Mouse (Mus musculus): ENCODE results near the gene Sars2. TPM values are rescaled to one million over a fixed set of nuclear protein-coding genes. Genes with fewer than 3 reads are reported as not detected.

Gene Sars2
- polyA plus RNA-seq, 1 experiment, result 63.2 TPM

GRCm38 (mm10) chr7:28724613-28725012 lies 17.2 kb upstream of the Sars2 start:
- no peak overlapping the region for H3K27ac ChIP-seq (ENCODE audit: control insufficient read depth, insufficient read depth, low read length)
- no peak for TF ChIP-seq CTCF (IDR thresholded peaks at IDR 0.05; ENCODE audit: borderline replicate concordance, control insufficient read depth, extremely low read depth, insufficient read depth, low read length, poor library complexity)
- TF ChIP-seq POLR2A (IDR thresholded peaks at IDR 0.05; ENCODE audit: control insufficient read depth, extremely low read depth, insufficient read depth, low read length, poor library complexity), result no peak
- peaks cover 11% of the 10 kb centered on the region for H3K4me1 ChIP-seq (replicated peaks; ENCODE audit: control insufficient read depth, insufficient read depth, low read length)
- H3K4me3 ChIP-seq (ENCODE audit: control insufficient read depth, insufficient read depth, low read length), result no peak overlapping the region
- no peaks in the 10 kb centered on the region for H3K36me3 ChIP-seq (ENCODE audit: control insufficient read depth, insufficient read depth, low read length)
- H3K27me3 ChIP-seq (ENCODE audit: control insufficient read depth, insufficient read depth, low read length), result no peaks in the 10 kb centered on the region
- no peak for DNase-seq
- WGBS, result 99% methylated on average over 2 of the region's 2 CpGs

GRCm38 (mm10) chr7:28726600-28726999 lies 15.2 kb upstream of the Sars2 start:
- H3K36me3 ChIP-seq (ENCODE audit: control insufficient read depth, insufficient read depth, low read length), result no peaks in the 10 kb centered on the region
- 19% methylated on average over 14 of the region's 14 CpGs for WGBS
- H3K27ac ChIP-seq (ENCODE audit: control insufficient read depth, insufficient read depth, low read length), result no peak overlapping the region
- H3K27me3 ChIP-seq (ENCODE audit: control insufficient read depth, insufficient read depth, low read length), result no peaks in the 10 kb centered on the region
- H3K4me3 ChIP-seq (ENCODE audit: control insufficient read depth, insufficient read depth, low read length), result no peak overlapping the region
- peak; percentile 78 for DNase-seq
- no peaks in the 10 kb centered on the region for H3K4me1 ChIP-seq (replicated peaks; ENCODE audit: control insufficient read depth, insufficient read depth, low read length)
- TF ChIP-seq POLR2A (IDR thresholded peaks at IDR 0.05; ENCODE audit: control insufficient read depth, extremely low read depth, insufficient read depth, low read length, poor library complexity) (no peak), CTCF (IDR thresholded peaks at IDR 0.05; ENCODE audit: borderline replicate concordance, control insufficient read depth, extremely low read depth, insufficient read depth, low read length, poor library complexity) (peak; percentile 94)

GRCm38 (mm10) chr7:28727649-28728340 lies 14.0 kb upstream of the Sars2 start:
- Histone ChIP-seq H3K36me3 (ENCODE audit: control insufficient read depth, insufficient read depth, low read length) (no peaks in the 10 kb centered on the region), H3K4me1 (replicated peaks; ENCODE audit: control insufficient read depth, insufficient read depth, low read length) (peaks cover 6% of the 10 kb centered on the region), H3K4me3 (ENCODE audit: control insufficient read depth, insufficient read depth, low read length) (no peak overlapping the region), H3K27me3 (ENCODE audit: control insufficient read depth, insufficient read depth, low read length) (no peaks in the 10 kb centered on the region), H3K27ac (ENCODE audit: control insufficient read depth, insufficient read depth, low read length) (no peak overlapping the region)
- 80% methylated on average over 10 of the region's 10 CpGs for WGBS
- no peak for DNase-seq
- TF ChIP-seq CTCF (IDR thresholded peaks at IDR 0.05; ENCODE audit: borderline replicate concordance, control insufficient read depth, extremely low read depth, insufficient read depth, low read length, poor library complexity) (no peak), POLR2A (IDR thresholded peaks at IDR 0.05; ENCODE audit: control insufficient read depth, extremely low read depth, insufficient read depth, low read length, poor library complexity) (no peak)

GRCm38 (mm10) chr7:28732341-28733142 lies 9.2 kb upstream of the Sars2 start:
- 26% methylated on average over 58 of the region's 58 CpGs for WGBS
- H3K4me3 ChIP-seq (ENCODE audit: control insufficient read depth, insufficient read depth, low read length), result peak overlapping the region; percentile 30
- no peak for TF ChIP-seq POLR2A (IDR thresholded peaks at IDR 0.05; ENCODE audit: control insufficient read depth, extremely low read depth, insufficient read depth, low read length, poor library complexity)
- no peak for TF ChIP-seq CTCF (IDR thresholded peaks at IDR 0.05; ENCODE audit: borderline replicate concordance, control insufficient read depth, extremely low read depth, insufficient read depth, low read length, poor library complexity)
- no peaks in the 10 kb centered on the region for H3K36me3 ChIP-seq (ENCODE audit: control insufficient read depth, insufficient read depth, low read length)
- peak; percentile 71 for DNase-seq
- peaks cover 12% of the 10 kb centered on the region for H3K4me1 ChIP-seq (replicated peaks; ENCODE audit: control insufficient read depth, insufficient read depth, low read length)
- no peak overlapping the region for H3K27ac ChIP-seq (ENCODE audit: control insufficient read depth, insufficient read depth, low read length)
- no peaks in the 10 kb centered on the region for H3K27me3 ChIP-seq (ENCODE audit: control insufficient read depth, insufficient read depth, low read length)

GRCm38 (mm10) chr7:28733211-28733610 lies 8.6 kb upstream of the Sars2 start:
- peak overlapping the region; percentile 30; the same call in 1 of the 2 replicates for H3K4me3 ChIP-seq (ENCODE audit: control insufficient read depth, insufficient read depth, low read length)
- TF ChIP-seq POLR2A (IDR thresholded peaks at IDR 0.05; ENCODE audit: control insufficient read depth, extremely low read depth, insufficient read depth, low read length, poor library complexity) (no peak), CTCF (IDR thresholded peaks at IDR 0.05; ENCODE audit: borderline replicate concordance, control insufficient read depth, extremely low read depth, insufficient read depth, low read length, poor library complexity) (no peak)
- WGBS, result 52% methylated on average over 11 of the region's 11 CpGs

GRCm38 (mm10) chr7:28735701-28736100 lies 6.1 kb upstream of the Sars2 start:
- H3K27ac ChIP-seq (ENCODE audit: control insufficient read depth, insufficient read depth, low read length), result no peak overlapping the region
- H3K4me3 ChIP-seq (ENCODE audit: control insufficient read depth, insufficient read depth, low read length), result no peak overlapping the region
- WGBS, result 85% methylated on average over 6 of the region's 6 CpGs
- no peaks in the 10 kb centered on the region for H3K36me3 ChIP-seq (ENCODE audit: control insufficient read depth, insufficient read depth, low read length)
- TF ChIP-seq CTCF (IDR thresholded peaks at IDR 0.05; ENCODE audit: borderline replicate concordance, control insufficient read depth, extremely low read depth, insufficient read depth, low read length, poor library complexity), result no peak
- no peak for TF ChIP-seq POLR2A (IDR thresholded peaks at IDR 0.05; ENCODE audit: control insufficient read depth, extremely low read depth, insufficient read depth, low read length, poor library complexity)
- no peaks in the 10 kb centered on the region for H3K27me3 ChIP-seq (ENCODE audit: control insufficient read depth, insufficient read depth, low read length)
- DNase-seq, result no peak
- H3K4me1 ChIP-seq (replicated peaks; ENCODE audit: control insufficient read depth, insufficient read depth, low read length), result peaks cover 12% of the 10 kb centered on the region

More at GRCm38 (mm10) chr7:28733211-28733610, 8.6 kb upstream of the Sars2 start:
- Histone ChIP-seq H3K27me3 (ENCODE audit: control insufficient read depth, insufficient read depth, low read length) (no peaks in the 10 kb centered on the region), H3K4me1 (replicated peaks; ENCODE audit: control insufficient read depth, insufficient read depth, low read length) (peaks cover 12% of the 10 kb centered on the region), H3K27ac (ENCODE audit: control insufficient read depth, insufficient read depth, low read length) (no peak overlapping the region), H3K36me3 (ENCODE audit: control insufficient read depth, insufficient read depth, low read length) (no peaks in the 10 kb centered on the region)
- no peak for DNase-seq

Data from thymus, adult 2 months (tissue).